Mouse (Mus musculus) layer of hippocampus, adult 8-10 months (tissue): ENCODE measurements around the gene Mrpl42. TPM values are rescaled to one million over a fixed set of nuclear protein-coding genes. Genes with fewer than 3 reads are reported as not detected.

Source experiments
- DNase-seq, 2 experiments: peaks; one replicate each; pipeline ENCODE4 v3.0.0; 2022; ENCODE audit warnings: low spot score in 2 of 2
- total RNA-seq, 4 experiments: library from RNA; stranded (reverse); gene quantifications; 2 replicates each; pipeline ENCODE4 v1.2.4; 2022

Mrpl42 gene
- total RNA-seq, 4 experiments from 2014 or later: 66.9 to 73.8 (median 71.5) TPM

DNA sequence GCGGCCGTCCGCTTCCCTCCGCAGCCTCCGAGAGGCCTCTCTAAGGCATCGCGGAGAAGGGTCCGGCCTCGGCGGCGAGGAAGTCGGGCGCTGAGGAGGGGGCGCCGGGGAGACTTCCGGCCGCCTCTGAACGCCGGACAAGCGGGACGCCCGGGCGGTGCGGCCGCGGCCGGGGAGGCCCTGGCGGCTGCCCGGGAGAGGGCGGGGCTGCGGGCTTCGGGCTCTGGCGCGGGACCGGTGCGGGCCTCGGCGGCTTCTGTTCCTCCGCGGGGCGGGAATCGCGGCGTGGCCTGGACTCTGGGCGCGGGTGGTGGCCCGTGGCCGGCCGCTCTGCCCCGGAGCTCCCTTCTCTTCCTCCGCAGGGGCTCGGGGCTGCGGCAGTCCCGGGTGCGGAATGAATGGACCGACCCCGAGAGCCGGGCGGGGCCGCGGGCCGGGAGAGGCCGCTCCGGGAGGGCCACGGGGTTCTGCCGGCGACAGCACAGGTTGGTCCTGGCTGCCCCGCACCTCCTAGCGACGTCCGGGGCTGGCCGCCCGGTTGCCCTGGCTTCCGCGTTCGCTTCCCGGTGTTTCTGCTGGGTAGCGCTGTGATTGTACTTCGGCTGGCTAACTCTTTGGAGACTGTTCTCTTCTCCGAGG is 13.7 kb upstream of the Mrpl42 start:
- DNase-seq: peak in 1 of 2 experiments; percentile 17

DNA sequence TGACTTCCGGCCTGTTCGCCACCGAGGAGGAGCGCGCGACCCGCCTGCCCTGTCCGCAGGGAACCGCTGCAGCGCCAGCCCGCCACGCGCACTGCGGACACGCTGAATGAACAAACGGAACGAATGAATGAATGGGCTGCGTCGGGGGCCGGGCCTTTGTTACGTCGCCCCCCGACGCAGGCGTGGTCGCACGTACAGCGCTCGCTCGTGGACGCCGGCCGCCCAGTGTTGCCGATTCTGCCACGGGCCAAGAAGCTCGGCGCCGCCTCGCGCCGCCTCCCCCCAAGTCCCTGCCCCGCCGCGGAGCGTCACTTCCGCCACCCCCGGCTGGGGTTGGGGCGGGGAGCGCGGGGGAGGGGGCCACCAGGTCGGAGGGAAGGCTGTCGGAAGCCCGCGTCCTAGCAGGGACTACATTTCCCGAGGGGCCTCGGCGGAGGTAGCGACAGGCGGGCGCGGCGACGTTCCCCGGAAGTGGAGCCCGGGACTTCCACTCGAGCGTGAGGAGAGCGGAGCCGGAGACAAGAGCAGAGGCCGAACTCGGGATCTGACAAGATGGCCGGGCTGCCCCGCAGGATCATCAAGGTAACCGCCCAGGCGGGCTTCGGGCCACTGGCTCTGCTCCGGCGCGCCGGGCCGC is 13.0 kb upstream of the Mrpl42 start, which contains the start of gene Ube2n:
Gene Ube2n (plus strand): TSS at position 490 of the 637 bp plus-strand sequence.
- DNase-seq: peak; percentile 97

DNA sequence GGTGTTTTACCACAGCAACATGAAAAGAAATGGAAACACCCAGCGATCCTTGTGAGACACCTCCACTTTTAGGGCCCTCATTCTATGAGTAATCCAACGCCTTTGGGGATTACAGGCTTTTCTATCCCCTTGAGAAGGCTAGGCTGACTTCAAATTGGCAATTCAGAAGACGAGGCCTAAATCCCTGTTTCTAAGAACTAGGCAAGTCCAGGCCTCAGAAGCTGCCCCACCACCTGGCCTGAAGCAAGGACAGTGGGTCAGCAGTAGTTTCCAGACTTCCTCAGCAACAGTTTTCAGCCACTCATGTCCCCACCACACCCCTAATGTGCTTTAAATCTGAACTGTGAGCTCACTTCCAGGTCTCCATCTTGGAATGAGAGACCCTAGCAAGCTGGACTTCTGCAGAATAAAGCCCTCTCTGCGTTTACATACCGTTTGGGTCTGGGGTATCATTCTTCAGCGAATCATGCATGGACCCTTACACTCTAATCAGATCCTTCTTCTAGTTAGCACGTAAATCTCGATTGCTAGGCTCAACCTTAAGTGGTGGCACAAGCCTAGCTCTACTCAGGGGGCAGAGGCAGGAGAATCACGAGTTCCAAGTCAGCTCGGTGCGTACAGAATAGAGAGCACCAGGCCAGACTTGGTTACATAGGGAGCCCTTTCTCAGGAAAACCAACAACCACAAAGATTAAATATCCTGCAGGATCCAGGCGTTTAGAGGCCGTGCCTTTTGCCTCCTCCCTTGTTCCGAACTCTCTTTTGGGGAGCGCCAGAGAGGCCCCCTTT is 12.2 kb upstream of the Mrpl42 start:
- peak in 1 of 2 experiments; percentile 13 for DNase-seq

GRCm38 (mm10) chr10:95512635-95513034 is 10.9 kb upstream of the Mrpl42 start:
- DNase-seq: no peak

DNA sequence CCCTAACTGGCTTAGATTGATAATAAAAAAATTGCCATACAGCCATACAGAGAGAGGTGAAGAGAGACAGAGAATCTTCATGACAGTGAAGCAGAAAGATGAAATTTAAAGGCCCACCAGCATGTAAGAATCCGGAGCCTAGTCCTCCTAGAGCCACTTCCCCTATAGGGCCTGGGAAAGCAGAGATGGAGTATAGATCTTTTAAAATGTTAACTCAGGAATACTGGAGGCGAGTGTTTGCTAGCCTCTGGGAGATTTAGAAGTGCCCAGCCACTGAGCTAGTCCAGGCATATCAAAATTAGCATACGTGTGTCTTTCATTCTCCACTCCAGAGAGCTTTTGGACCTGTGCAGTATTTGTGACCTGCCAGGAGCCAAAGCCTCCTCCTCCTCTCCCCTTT is 7.5 kb upstream of the Mrpl42 start:
- DNase-seq: no peak

GRCm38 (mm10) chr10:95508793-95509192 is 7.1 kb upstream of the Mrpl42 start:
- DNase-seq: no peak

DNA sequence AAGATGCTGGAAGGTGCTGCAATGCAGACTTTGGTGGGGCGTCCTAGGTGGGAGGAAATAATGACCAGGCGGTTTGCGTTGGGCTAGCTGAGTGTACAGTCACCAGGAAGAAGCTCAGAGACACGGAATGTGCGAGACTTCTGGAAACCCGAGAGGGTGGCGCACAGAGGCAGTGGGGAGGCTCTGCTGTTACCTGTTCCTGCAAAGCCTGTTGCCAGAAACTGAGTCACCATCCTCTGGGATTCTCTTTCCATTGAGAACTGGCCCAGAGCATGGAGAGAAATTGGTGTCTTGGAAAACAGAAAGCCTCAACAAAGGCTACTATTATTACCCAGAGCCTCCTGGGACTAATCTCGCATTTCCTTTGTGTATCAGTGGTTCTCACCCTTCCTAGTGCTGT is 6.4 kb upstream of the Mrpl42 start:
- DNase-seq: no peak

DNA sequence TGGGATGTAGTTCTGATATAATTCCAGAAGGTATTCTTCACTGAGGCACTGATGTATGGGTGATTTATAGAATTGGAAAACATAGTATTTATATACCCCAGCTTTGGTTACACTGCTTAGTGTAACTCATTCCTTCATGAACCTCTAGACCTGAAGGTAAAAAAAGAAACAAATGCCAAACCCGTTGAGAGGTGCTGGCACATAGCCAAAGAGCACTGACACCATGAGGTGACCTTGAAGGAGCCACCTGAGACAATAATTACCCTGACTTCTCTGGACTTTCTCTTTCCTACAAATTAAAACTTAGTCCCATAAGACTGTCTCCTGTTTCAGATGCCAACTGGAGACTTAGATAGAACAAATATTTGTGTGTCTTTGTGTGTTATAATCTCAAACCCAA is 2.6 kb upstream of the Mrpl42 start:
- DNase-seq: no peak

DNA sequence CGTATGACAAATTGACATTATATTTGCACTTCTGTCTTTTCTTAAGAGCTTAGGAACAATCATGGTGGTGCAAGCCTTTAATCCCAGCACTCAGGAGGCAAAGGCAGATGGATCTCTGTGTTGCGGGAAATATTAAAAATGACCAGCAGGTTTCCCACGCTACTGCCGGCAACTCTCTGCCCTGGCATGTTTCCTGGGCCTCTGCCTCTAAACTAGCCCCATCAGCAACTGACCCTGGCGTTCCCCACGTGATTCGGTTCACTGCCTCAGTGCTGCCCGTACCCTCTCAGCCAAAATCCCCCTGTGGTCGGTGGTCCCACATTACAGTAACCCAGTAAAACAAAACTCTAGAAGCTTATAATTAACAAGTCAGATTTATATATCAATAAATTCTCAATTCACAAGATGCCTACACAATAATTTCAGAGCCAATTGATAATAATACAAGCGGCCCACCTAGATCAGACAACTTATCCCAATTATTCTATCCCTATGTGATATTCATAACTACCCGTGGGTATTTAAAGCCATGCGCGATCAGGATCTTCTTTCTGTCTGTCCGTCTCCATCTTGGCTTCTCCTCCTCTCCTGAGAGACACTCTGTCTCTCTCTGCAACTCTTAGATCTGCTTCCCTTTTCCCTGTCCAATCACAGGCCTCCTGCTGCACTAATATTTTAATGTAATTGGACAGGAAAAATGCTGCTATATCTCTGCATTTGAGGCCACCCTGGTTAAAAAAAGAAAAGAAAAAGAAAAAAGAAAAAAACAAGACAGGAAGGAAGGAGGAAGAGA is 1.9 kb upstream of the Mrpl42 start:
- DNase-seq: no peak

GRCm38 (mm10) chr10:95501033-95501432 is 707 bp downstream of the Mrpl42 start:
- DNase-seq: no peak

DNA sequence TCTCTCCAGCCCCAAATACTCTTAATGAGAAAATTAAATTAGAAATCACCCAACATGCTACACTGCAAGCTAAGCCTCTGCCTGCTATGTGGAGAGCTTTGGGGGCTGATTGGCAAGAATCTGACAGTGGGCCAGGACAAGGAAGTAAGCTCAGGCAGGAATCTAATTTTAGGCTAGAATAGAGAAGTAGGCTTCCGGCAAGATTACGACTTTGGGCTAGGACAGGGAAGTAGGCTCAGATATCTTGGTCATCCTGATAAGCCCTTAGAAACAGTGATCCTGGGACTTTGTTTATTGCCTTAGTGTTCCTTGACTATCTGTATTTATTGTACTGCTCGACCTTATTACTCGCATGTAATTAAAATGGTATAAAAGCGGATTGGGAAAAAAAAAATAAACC is 7.5 kb downstream of the Mrpl42 start:
- no peak for DNase-seq

DNA sequence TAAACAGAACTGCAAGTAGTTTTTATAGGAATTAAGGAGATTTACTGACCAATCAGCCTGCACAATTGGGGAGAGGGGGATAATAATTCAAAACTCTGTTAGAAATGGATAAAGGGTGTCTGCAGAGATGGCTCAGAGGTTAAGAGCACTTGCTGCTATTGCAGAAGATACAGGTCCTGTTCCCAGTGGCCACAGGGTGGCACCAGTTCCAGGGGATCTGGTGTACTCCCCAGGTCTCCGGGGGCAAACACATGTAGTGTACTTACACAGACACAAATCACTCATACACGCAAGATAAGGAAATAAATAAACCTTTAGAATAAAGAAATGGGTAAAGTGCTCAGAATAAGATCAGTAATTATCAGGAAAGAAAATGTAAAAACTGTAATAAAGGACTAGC is 12.1 kb downstream of the Mrpl42 start:
- no peak for DNase-seq

DNA sequence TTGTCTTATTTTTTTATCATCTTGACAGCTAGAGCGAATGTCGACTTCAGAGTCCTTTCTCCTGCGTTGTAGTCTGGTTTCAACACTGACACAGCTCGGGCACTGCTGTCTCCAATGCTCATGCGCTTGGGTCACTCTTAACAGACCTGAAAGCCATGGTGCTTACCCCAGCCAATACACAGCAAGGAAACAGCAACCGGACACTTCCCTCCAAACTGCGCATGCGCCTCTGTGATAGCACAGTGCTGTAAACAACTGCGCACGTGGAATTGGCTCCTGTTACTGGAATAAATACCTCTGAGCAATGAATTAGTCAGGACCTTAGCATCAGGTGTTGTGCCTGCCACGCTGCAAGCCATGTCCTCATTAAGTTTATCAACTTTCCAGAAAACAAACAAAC is 24.2 kb downstream of the Mrpl42 start:
- DNase-seq: no peak

GRCm38 (mm10) chr10:95475923-95476322 is 25.8 kb downstream of the Mrpl42 start:
- DNase-seq: peak; percentile 53 to 79

DNA sequence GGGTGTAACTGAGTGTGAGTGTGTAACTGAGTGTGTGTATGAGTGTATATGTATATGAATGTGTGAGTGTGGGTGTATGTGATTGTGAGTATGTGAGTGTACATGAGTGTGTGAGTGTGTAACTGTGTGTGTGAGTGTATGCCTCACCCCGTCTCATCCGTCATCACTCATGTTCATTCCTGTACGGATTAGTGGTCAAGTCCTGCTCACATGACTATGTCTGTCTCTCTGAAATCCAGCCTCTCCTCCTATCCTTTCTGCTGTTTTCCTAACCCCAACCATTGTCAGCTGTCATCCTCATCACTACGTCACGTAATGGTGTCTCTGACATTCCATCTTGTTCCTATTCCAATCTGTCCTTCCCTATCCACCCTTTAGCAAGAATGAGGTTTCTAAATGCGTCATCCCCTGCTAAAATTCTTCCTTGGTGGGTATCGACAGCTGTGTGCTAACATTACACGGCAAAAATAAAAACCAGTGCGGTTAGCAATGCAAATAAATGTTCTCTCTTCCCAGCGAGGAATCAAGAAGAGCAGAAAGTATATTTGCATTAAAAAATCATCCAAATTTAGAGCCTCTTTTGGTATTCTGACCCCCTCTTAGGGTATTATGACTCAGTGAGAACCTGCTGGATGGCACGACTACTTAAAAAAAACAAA is 29.7 kb downstream of the Mrpl42 start:
- no peak for DNase-seq

DNA sequence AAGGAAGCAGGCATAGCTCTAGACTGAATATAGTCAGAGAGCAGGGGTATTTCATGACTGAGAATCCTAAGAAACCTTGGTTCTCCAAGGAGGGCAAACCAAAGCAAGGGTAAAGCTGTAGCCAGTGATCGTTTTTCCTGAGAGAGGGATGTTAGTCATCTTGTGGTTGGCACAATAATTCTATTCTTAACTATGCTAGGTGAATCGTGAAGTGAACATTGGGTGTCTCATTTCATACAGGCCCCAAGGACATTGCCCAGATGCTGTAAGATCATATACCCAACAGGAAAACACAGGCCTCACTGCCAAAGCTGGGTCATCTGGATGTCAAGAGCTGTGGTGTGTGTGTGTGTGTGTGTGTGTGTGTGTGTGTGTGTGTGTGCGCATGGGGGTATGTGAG is 30.6 kb downstream of the Mrpl42 start:
- no peak for DNase-seq

GRCm38 (mm10) chr10:95468894-95469293 is 32.8 kb downstream of the Mrpl42 start:
- DNase-seq: no peak

- no peak for DNase-seq
These were observed 36.2 kb downstream of the Mrpl42 start for GRCm38 (mm10) chr10:95465485-95465896.

GRCm38 (mm10) chr10:95464527-95464926 is 37.2 kb downstream of the Mrpl42 start:
- DNase-seq: no peak

DNA sequence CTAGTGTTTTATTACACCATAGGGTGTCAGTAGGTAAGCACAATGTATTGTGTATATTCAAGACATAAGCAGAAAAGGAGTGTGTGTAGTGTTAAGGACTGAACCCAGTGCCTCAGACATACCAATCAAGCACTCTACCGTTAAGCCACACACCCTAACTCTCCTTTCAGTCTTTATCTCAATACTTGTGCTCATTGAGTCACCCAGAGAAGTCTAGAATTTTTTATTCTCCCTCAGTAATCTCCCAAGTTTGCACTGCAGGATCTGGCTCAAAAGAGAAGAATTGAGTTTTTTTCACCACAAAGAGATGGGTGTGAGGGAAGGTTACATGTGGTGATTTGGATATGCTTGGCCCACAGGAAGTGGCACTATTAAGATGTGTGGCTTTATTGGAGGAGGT is 39.5 kb downstream of the Mrpl42 start:
- no peak for DNase-seq

DNA sequence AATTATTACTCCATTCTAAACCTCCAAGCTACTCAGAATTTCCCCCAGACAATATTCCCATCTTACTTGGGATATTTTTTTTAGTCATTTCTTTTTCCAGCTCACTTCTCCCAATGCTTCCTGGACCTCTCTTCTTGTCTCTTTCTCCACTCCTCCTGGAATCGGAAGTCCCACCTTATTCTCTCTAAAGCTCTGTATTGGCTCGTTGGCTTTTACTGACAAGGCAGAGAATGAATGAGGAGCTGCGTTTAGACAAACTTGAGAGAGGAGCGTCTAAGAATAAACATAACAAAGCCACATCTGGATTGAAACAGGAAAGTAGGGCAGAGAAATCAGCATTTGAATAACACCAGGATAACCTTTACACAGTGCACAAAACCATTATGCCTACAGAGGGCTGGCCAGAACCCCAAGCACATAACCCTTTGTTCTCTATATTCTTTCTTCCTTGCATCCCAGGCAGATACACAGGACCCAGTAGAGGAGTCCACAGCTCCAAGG is 40.6 kb downstream of the Mrpl42 start:
- no peak for DNase-seq
